Mouse (Mus musculus): ENCODE data around the gene 2810004N23Rik. TPM values are rescaled to one million over a fixed set of nuclear protein-coding genes. Genes with fewer than 3 reads are reported as not detected.

Gene 2810004N23Rik
- polyA plus RNA-seq, 1 experiment = not detected

GRCm38 (mm10) chr8:124792186-124792585 lies 70.7 kb downstream of the 2810004N23Rik start:
- Histone ChIP-seq H3K4me3 (ENCODE audit: insufficient read depth, low read depth, low read length) (peak overlapping the region; percentile 54), H3K4me1 (ENCODE audit: control insufficient read depth, insufficient read depth, low read length) (peaks cover 30% of the 10 kb centered on the region), H3K27ac (ENCODE audit: insufficient read depth, low read depth, low read length) (peak overlapping the region; percentile 86)
- TF ChIP-seq POLR2A (IDR thresholded peaks at IDR 0.05; ENCODE audit: insufficient read depth, low read depth, low read length) = no peak; the same call in 1 of the 2 replicates
- no peak for TF ChIP-seq CTCF (IDR thresholded peaks at IDR 0.05; ENCODE audit: insufficient read depth, low read depth, low read length)
- WGBS = under 1% methylated on average over 32 of the region's 32 CpGs

GRCm38 (mm10) chr8:124791751-124792150 lies 71.2 kb downstream of the 2810004N23Rik start:
- no peak for TF ChIP-seq POLR2A (IDR thresholded peaks at IDR 0.05; ENCODE audit: insufficient read depth, low read depth, low read length)
- no peak for TF ChIP-seq CTCF (IDR thresholded peaks at IDR 0.05; ENCODE audit: insufficient read depth, low read depth, low read length)
- H3K27ac ChIP-seq (ENCODE audit: insufficient read depth, low read depth, low read length) = peak overlapping the region; percentile 86
- WGBS = 49% methylated on average over 4 of the region's 4 CpGs
- H3K4me3 ChIP-seq (ENCODE audit: insufficient read depth, low read depth, low read length) = peak overlapping the region; percentile 54; the same call in 1 of the 2 replicates
- peaks cover 28% of the 10 kb centered on the region for H3K4me1 ChIP-seq (ENCODE audit: control insufficient read depth, insufficient read depth, low read length)

- TF ChIP-seq CTCF (IDR thresholded peaks at IDR 0.05; ENCODE audit: insufficient read depth, low read depth, low read length) (no peak), POLR2A (IDR thresholded peaks at IDR 0.05; ENCODE audit: insufficient read depth, low read depth, low read length) (no peak)
- WGBS = 81% methylated on average over 4 of the region's 4 CpGs
- H3K4me1 ChIP-seq (ENCODE audit: control insufficient read depth, insufficient read depth, low read length) = peaks cover 28% of the 10 kb centered on the region
Measured at GRCm38 (mm10) chr8:124790676-124791075, 72.2 kb downstream of the 2810004N23Rik start.

More at GRCm38 (mm10) chr8:124790676-124791075, 72.2 kb downstream of the 2810004N23Rik start:
- Histone ChIP-seq H3K27ac (ENCODE audit: insufficient read depth, low read depth, low read length) (no peak overlapping the region), H3K4me3 (ENCODE audit: insufficient read depth, low read depth, low read length) (no peak overlapping the region)

Other genes starting within 250 kb of the 2810004N23Rik start
- not detected in 2 replicates for gene 2310022B05Rik, start 199.8 kb downstream of the 2810004N23Rik start, polyA plus RNA-seq (2012; ENCODE audit: insufficient read depth, insufficient read length, low replicate concordance, missing spikeins)
- gene Ttc13, start 141.1 kb downstream of the 2810004N23Rik start, polyA plus RNA-seq (2012; ENCODE audit: insufficient read depth, insufficient read length, low replicate concordance, missing spikeins) = not detected in 2 replicates
- not detected in 2 replicates for gene Arv1, start 141.0 kb downstream of the 2810004N23Rik start, polyA plus RNA-seq (2012; ENCODE audit: insufficient read depth, insufficient read length, low replicate concordance, missing spikeins)
- gene Fam89a, start 111.3 kb downstream of the 2810004N23Rik start, polyA plus RNA-seq (2012; ENCODE audit: insufficient read depth, insufficient read length, low replicate concordance, missing spikeins) = not detected in 2 replicates
- not detected in 2 replicates for gene Trim67, start 70.0 kb downstream of the 2810004N23Rik start, polyA plus RNA-seq (2012; ENCODE audit: insufficient read depth, insufficient read length, low replicate concordance, missing spikeins)
- 306 TPM in 1 of 2 replicates, not detected in the other for gene Gnpat, start 87 bp downstream of the 2810004N23Rik start, polyA plus RNA-seq (2012; ENCODE audit: insufficient read depth, insufficient read length, low replicate concordance, missing spikeins)
- not detected in 2 replicates for gene Exoc8, start 34.6 kb upstream of the 2810004N23Rik start, polyA plus RNA-seq (2012; ENCODE audit: insufficient read depth, insufficient read length, low replicate concordance, missing spikeins)
- gene Sprtn, start 34.8 kb upstream of the 2810004N23Rik start, polyA plus RNA-seq (2012; ENCODE audit: insufficient read depth, insufficient read length, low replicate concordance, missing spikeins) = not detected in 2 replicates
- 113 TPM in 1 of 2 replicates, not detected in the other for gene Egln1, start 86.2 kb upstream of the 2810004N23Rik start, polyA plus RNA-seq (2012; ENCODE audit: insufficient read depth, insufficient read length, low replicate concordance, missing spikeins)
- gene Tsnax, start 149.9 kb upstream of the 2810004N23Rik start, polyA plus RNA-seq (2012; ENCODE audit: insufficient read depth, insufficient read length, low replicate concordance, missing spikeins) = not detected in 2 replicates
- gene Disc1, start 191.1 kb upstream of the 2810004N23Rik start, polyA plus RNA-seq (2012; ENCODE audit: insufficient read depth, insufficient read length, low replicate concordance, missing spikeins) = not detected in 2 replicates